Mouse (Mus musculus): Measurements from ENCODE around the gene Fbp2.

DNA sequence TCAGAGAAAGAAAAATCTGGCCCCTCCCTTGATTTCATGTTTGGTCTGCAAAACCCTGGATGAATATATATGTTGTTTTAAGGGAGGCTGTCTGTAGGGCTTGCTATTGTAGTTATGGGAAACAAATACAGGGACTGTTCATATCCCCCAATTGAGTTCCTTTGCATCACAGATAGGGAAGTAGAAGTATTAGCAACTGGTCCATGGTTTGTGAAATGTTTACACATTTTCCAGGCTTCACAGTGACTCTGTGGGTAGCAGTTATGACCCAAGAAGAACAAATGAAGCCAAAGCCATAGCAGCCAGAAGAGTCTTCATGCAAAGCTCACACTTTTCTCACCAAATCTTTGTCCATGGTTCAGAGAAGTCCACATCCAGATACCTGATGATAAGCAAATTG, 42.9 kb upstream of the Fbp2 start:
- no peak for TF ChIP-seq POLR2A (IDR thresholded peaks at IDR 0.05; ENCODE audit: borderline replicate concordance, extremely low read depth, low read depth, low read length)
- TF ChIP-seq CTCF (IDR thresholded peaks at IDR 0.05; ENCODE audit: insufficient read depth, low read length) = no peak
